Mouse (Mus musculus) olfactory bulb, adult 2 months (tissue): ENCODE results near the gene Gm20671.
"Not testable (repeated sequence)": the region's sequence is repeated elsewhere in the genome, so short reads cannot be mapped to it uniquely, and the experiment has no call there.

Source experiments
- CTCF ChIP-seq: fragments of 200-500 bp; IDR thresholded peaks from 2 replicates; pipeline ENCODE4 v1.5.1; 2012; ENCODE audit warnings: low read depth, mild to moderate bottlenecking, low read length, moderate library complexity; ENCODE audit not compliant: insufficient read depth
- POLR2A ChIP-seq: fragments of 200-500 bp; IDR thresholded peaks from 2 replicates; pipeline ENCODE4 v1.6.1; 2012; ENCODE audit warnings: mild to moderate bottlenecking, low read depth, low read length, moderate library complexity; ENCODE audit not compliant: insufficient read depth

- TF ChIP-seq CTCF, POLR2A: not testable (repeated sequence)
Observed at GRCm38 (mm10) chr5:32855274-32855673, 28.4 kb upstream of the Gm20671 start.
